Mouse (Mus musculus): ENCODE measurements at regions not wholly inside any gene's neighbourhood (a gene's known extent, or its start where the extent isn't known, plus 50 kb on each side); places are given as distances from the start of the nearest gene placed in this dataset.

- TF ChIP-seq CTCF (IDR thresholded peaks at IDR 0.05; ENCODE audit: low read depth), result no peak
- TF ChIP-seq EP300 (IDR thresholded peaks at IDR 0.05; ENCODE audit: low read depth), result no peak
These were observed 212.3 kb downstream of the Snx10 start for GRCm38 (mm10) chr6:51736051-51736450.
